Mouse (Mus musculus): ENCODE results near the gene Btbd3. TPM values are rescaled to one million over a fixed set of nuclear protein-coding genes. Genes with fewer than 3 reads are reported as not detected.

Btbd3 gene
- polyA plus RNA-seq, 1 experiment from 2014 or later, result 8.2 TPM

DNA sequence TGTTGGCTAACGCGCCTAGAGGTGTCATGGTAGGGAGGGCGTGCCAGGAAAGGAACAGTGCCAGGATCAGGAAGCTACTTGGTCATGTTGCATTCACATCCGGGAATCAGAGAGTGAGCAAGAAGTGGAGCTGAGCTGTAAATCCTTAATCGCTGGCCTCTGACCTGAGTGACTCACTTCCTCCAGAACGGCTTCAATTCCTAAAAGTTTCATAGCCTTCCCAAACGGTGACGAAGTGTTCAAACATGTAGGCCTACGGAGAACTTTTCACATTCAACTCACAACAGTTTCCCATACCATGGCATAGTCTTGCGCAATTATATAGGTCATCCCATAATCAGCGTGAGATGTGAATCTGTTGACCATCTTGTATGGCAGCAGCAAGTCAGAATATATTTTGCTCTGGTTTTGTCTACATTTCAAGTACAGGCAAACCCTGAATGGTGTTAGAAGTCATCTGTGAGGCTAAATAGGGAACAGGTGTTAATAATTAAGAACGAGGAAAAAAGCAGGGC, 247.6 kb downstream of the Btbd3 start:
- Histone ChIP-seq H3K4me3 (ENCODE audit: low read depth, low read length) (no peak overlapping the region), H3K9me3 (ENCODE audit: control insufficient read depth, low read length) (no peaks in the 10 kb centered on the region), H3K9ac (ENCODE audit: low read depth, low read length) (no peak overlapping the region), H3K36me3 (ENCODE audit: control insufficient read depth, insufficient read depth, low read length) (no peaks in the 10 kb centered on the region), H3K4me2 (no peak overlapping the region), H3K27me3 (replicated peaks; ENCODE audit: control insufficient read depth, insufficient read depth, low read length) (no peaks in the 10 kb centered on the region), H3K4me1 (replicated peaks; ENCODE audit: control insufficient read depth, insufficient read depth, low read length) (no peaks in the 10 kb centered on the region), H3K27ac (ENCODE audit: low read depth, low read length) (no peak overlapping the region)
- ATAC-seq (replicated peaks; ENCODE audit: low FRiP score), result no peak
- 81% methylated on average over 12 of the region's 12 CpGs for WGBS
- no peak for DNase-seq (ENCODE audit: low spot score)

DNA sequence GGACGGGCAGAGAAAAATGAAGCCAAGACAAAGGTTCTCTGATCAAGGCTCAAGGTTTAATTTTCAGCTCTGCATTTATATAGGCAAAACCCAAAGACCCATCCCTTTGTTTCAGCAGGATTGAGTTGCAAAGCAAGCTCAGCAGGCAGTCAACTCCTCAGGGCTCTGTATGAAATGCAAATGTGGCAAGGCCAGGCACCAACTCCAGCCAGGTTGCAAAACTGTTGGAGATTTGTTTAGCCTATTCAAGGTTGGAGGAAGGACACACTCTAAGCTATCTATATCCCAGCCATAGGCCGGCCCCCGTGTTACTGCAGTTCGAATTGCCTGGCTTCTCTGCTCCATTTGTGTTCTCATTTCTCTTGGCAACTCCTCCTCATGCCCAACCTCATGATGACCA, 259.2 kb downstream of the Btbd3 start:
- no peaks in the 10 kb centered on the region for H3K4me1 ChIP-seq (replicated peaks; ENCODE audit: control insufficient read depth, insufficient read depth, low read length)
- H3K27me3 ChIP-seq (replicated peaks; ENCODE audit: control insufficient read depth, insufficient read depth, low read length), result no peaks in the 10 kb centered on the region
- no peak overlapping the region for H3K27ac ChIP-seq (ENCODE audit: low read depth, low read length)
- H3K9me3 ChIP-seq (ENCODE audit: control insufficient read depth, low read length), result no peaks in the 10 kb centered on the region
- 64% methylated on average over 4 of the region's 4 CpGs for WGBS
- H3K9ac ChIP-seq (ENCODE audit: low read depth, low read length), result no peak overlapping the region
- H3K4me2 ChIP-seq, result no peak overlapping the region
- no peaks in the 10 kb centered on the region for H3K36me3 ChIP-seq (ENCODE audit: control insufficient read depth, insufficient read depth, low read length)
- H3K4me3 ChIP-seq (ENCODE audit: low read depth, low read length), result no peak overlapping the region
- ATAC-seq (replicated peaks; ENCODE audit: low FRiP score), result no peak
- DNase-seq (ENCODE audit: low spot score), result no peak

GRCm38 (mm10) chr2:138528461-138528860, 272.1 kb downstream of the Btbd3 start:
- H3K36me3 ChIP-seq (ENCODE audit: control insufficient read depth, insufficient read depth, low read length), result no peaks in the 10 kb centered on the region
- H3K9me3 ChIP-seq (ENCODE audit: control insufficient read depth, low read length), result no peaks in the 10 kb centered on the region
- DNase-seq (ENCODE audit: low spot score) (no peak), ATAC-seq (replicated peaks; ENCODE audit: low FRiP score) (no peak)
- no peaks in the 10 kb centered on the region for H3K4me1 ChIP-seq (replicated peaks; ENCODE audit: control insufficient read depth, insufficient read depth, low read length)
- H3K4me3 ChIP-seq (ENCODE audit: low read depth, low read length), result no peak overlapping the region
- no peak overlapping the region for H3K27ac ChIP-seq (ENCODE audit: low read depth, low read length)
- WGBS, result 71% methylated on average over 1 of the region's 1 CpGs
- no peaks in the 10 kb centered on the region for H3K27me3 ChIP-seq (replicated peaks; ENCODE audit: control insufficient read depth, insufficient read depth, low read length)
- no peak overlapping the region for H3K4me2 ChIP-seq
- no peak overlapping the region for H3K9ac ChIP-seq (ENCODE audit: low read depth, low read length)

GRCm38 (mm10) chr2:138531160-138531967, 275.0 kb downstream of the Btbd3 start:
- no peak overlapping the region for H3K4me2 ChIP-seq
- no peak overlapping the region for H3K27ac ChIP-seq (ENCODE audit: low read depth, low read length)
- H3K4me1 ChIP-seq (replicated peaks; ENCODE audit: control insufficient read depth, insufficient read depth, low read length), result no peaks in the 10 kb centered on the region
- DNase-seq (ENCODE audit: low spot score) (no peak), ATAC-seq (replicated peaks; ENCODE audit: low FRiP score) (no peak)
- no peaks in the 10 kb centered on the region for H3K36me3 ChIP-seq (ENCODE audit: control insufficient read depth, insufficient read depth, low read length)
- H3K4me3 ChIP-seq (ENCODE audit: low read depth, low read length), result no peak overlapping the region
- H3K9ac ChIP-seq (ENCODE audit: low read depth, low read length), result no peak overlapping the region
- H3K27me3 ChIP-seq (replicated peaks; ENCODE audit: control insufficient read depth, insufficient read depth, low read length), result no peaks in the 10 kb centered on the region
- 76% methylated on average over 5 of the region's 5 CpGs for WGBS
- no peaks in the 10 kb centered on the region for H3K9me3 ChIP-seq (ENCODE audit: control insufficient read depth, low read length)

DNA sequence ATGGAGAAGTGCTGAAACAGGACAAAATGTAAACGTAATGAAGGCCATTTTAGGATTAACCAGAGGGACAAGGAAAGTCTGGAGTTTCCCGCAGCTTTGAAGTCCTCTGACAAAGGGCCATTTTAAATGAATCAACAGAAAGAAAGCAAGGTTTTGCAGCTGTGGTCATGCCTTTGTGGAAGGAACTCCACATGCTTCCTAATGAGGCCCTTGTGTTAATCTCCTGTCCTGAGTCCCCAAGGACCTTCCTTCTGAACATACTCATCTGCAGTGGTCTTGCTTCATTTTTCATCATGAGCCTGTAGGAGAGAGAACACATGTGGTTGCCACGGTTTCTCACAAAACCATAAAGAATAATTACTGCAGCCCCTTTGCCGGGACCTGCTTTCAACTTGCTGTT, 275.6 kb downstream of the Btbd3 start:
- Histone ChIP-seq H3K27me3 (replicated peaks; ENCODE audit: control insufficient read depth, insufficient read depth, low read length) (no peaks in the 10 kb centered on the region), H3K27ac (ENCODE audit: low read depth, low read length) (no peak overlapping the region), H3K9ac (ENCODE audit: low read depth, low read length) (no peak overlapping the region), H3K4me2 (no peak overlapping the region), H3K36me3 (ENCODE audit: control insufficient read depth, insufficient read depth, low read length) (no peaks in the 10 kb centered on the region), H3K4me1 (replicated peaks; ENCODE audit: control insufficient read depth, insufficient read depth, low read length) (no peaks in the 10 kb centered on the region), H3K4me3 (ENCODE audit: low read depth, low read length) (no peak overlapping the region), H3K9me3 (ENCODE audit: control insufficient read depth, low read length) (no peaks in the 10 kb centered on the region)
- ATAC-seq (replicated peaks; ENCODE audit: low FRiP score) (no peak), DNase-seq (ENCODE audit: low spot score) (no peak)
- 74% methylated on average over 4 of the region's 4 CpGs for WGBS

DNA sequence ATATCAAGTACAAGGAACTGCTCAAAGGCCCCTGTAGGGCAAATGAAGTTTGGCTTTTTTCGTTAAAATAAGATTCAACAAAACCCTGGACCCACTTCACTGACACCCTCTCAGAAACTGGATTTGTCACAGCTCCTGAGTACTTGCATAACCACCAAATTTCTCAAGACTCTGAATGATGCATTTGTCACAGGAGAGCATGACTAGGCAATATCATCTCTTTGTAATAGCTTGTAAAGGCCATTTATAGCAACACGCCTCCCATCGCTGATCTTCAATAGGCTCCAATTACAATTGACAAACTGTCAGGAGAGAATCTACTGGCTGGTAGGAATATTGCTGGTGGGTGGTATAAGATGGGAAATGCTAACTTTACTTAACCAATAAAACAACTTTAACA, 283.3 kb downstream of the Btbd3 start:
- Histone ChIP-seq H3K4me3 (ENCODE audit: low read depth, low read length) (no peak overlapping the region), H3K9ac (ENCODE audit: low read depth, low read length) (no peak overlapping the region), H3K4me1 (replicated peaks; ENCODE audit: control insufficient read depth, insufficient read depth, low read length) (no peaks in the 10 kb centered on the region), H3K36me3 (ENCODE audit: control insufficient read depth, insufficient read depth, low read length) (no peaks in the 10 kb centered on the region), H3K27ac (ENCODE audit: low read depth, low read length) (no peak overlapping the region), H3K4me2 (no peak overlapping the region), H3K9me3 (ENCODE audit: control insufficient read depth, low read length) (no peaks in the 10 kb centered on the region), H3K27me3 (replicated peaks; ENCODE audit: control insufficient read depth, insufficient read depth, low read length) (no peaks in the 10 kb centered on the region)
- 88% methylated on average over 3 of the region's 3 CpGs for WGBS
- ATAC-seq (replicated peaks; ENCODE audit: low FRiP score), result no peak
- no peak for DNase-seq (ENCODE audit: low spot score)

- H3K4me2 ChIP-seq, result no peak overlapping the region
- no peak overlapping the region for H3K4me3 ChIP-seq (ENCODE audit: low read depth, low read length)
- no peak overlapping the region for H3K27ac ChIP-seq (ENCODE audit: low read depth, low read length)
- no peaks in the 10 kb centered on the region for H3K9me3 ChIP-seq (ENCODE audit: control insufficient read depth, low read length)
- H3K36me3 ChIP-seq (ENCODE audit: control insufficient read depth, insufficient read depth, low read length), result no peaks in the 10 kb centered on the region
- no peak overlapping the region for H3K9ac ChIP-seq (ENCODE audit: low read depth, low read length)
- WGBS, result 78% methylated on average over 2 of the region's 2 CpGs
- H3K27me3 ChIP-seq (replicated peaks; ENCODE audit: control insufficient read depth, insufficient read depth, low read length), result no peaks in the 10 kb centered on the region
- DNase-seq (ENCODE audit: low spot score), result no peak
- no peak for ATAC-seq (replicated peaks; ENCODE audit: low FRiP score)
- H3K4me1 ChIP-seq (replicated peaks; ENCODE audit: control insufficient read depth, insufficient read depth, low read length), result no peaks in the 10 kb centered on the region
These were observed 292.6 kb downstream of the Btbd3 start for GRCm38 (mm10) chr2:138548990-138549389.

DNA sequence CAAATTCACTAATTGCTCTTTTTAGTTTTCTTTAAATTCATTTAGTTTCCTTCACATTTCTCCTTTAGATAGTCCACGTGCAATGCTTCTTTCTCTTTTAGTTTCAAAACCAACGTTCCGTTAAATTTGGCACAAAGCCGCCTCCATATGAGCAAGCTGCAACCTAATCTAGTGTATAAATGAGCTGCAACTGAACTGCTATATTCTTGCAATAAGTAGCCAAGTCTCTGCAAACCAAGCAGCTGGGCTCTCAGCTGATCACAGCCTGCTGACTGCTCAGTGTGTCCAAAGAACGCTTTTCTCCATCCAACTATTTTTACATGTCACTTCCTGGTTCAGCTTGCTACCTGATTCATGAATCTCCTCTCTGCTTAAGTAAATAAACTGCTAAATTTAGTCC, 295.2 kb downstream of the Btbd3 start:
- DNase-seq (ENCODE audit: low spot score) (no peak), ATAC-seq (replicated peaks; ENCODE audit: low FRiP score) (no peak)
- Histone ChIP-seq H3K27ac (ENCODE audit: low read depth, low read length) (no peak overlapping the region), H3K4me1 (replicated peaks; ENCODE audit: control insufficient read depth, insufficient read depth, low read length) (no peaks in the 10 kb centered on the region), H3K9ac (ENCODE audit: low read depth, low read length) (no peak overlapping the region), H3K4me3 (ENCODE audit: low read depth, low read length) (no peak overlapping the region), H3K4me2 (no peak overlapping the region), H3K36me3 (ENCODE audit: control insufficient read depth, insufficient read depth, low read length) (no peaks in the 10 kb centered on the region), H3K27me3 (replicated peaks; ENCODE audit: control insufficient read depth, insufficient read depth, low read length) (no peaks in the 10 kb centered on the region), H3K9me3 (ENCODE audit: control insufficient read depth, low read length) (no peaks in the 10 kb centered on the region)
- WGBS, result 89% methylated on average over 5 of the region's 5 CpGs

All from liver, embryonic 11.5 days (tissue).